Mouse (Mus musculus) bone marrow, adult 2 months (tissue): ENCODE results near the gene Pdzd8. TPM values are rescaled to one million over a fixed set of nuclear protein-coding genes. Genes with fewer than 3 reads are reported as not detected.

Source experiments
- H3K27ac ChIP-seq: fragments of 200-500 bp; 2 replicates; pipeline ENCODE4 v1.5.1; 2012; ENCODE audit warnings: low read depth, mild to moderate bottlenecking, control low read depth, inconsistent platforms, low read length; ENCODE audit not compliant: control insufficient read depth, poor library complexity, insufficient read depth
- H3K4me1 ChIP-seq: fragments of 200-500 bp; 2 replicates; pipeline ENCODE4 v1.6.1; 2011; ENCODE audit warnings: low read length; ENCODE audit not compliant: control insufficient read depth, insufficient read depth
- H3K4me3 ChIP-seq: fragments of 200-500 bp; replicated peaks from 2 replicates; pipeline ENCODE3; 2011; ENCODE audit warnings: mild to moderate bottlenecking, low read depth, low read length, control low read depth; ENCODE audit not compliant: control insufficient read depth
- CTCF ChIP-seq: fragments of 200-500 bp; IDR thresholded peaks from 2 replicates; pipeline ENCODE4 v1.5.1; 2011; ENCODE audit warnings: low read length, control low read depth; ENCODE audit not compliant: control insufficient read depth, insufficient read depth
- POLR2A ChIP-seq: fragments of 200-500 bp; IDR thresholded peaks from 2 replicates; pipeline ENCODE4 v1.6.1; 2011; ENCODE audit warnings: low read depth, mild to moderate bottlenecking, control low read depth, low read length, borderline replicate concordance; ENCODE audit not compliant: control insufficient read depth
- WGBS: fragments of 180-500 bp; shearing (Covaris S2); methylation state at CpG from one replicate; pipeline ENCODE4 v1.1.7; 2018; 5-methylcytosine and 5-hydroxymethylcytosine counted together
- polyA plus RNA-seq: library from polyadenylated mRNA; stranded (reverse); fragments of >200 nt; gene quantifications from 2 replicates; pipeline ENCODE4 v1.2.4, GENCODE M21; 2011; ENCODE audit warnings: low replicate concordance; ENCODE audit not compliant: missing spikeins, insufficient read depth, insufficient read length

Gene Pdzd8
- polyA plus RNA-seq, 1 experiment, result 13.6 TPM

DNA sequence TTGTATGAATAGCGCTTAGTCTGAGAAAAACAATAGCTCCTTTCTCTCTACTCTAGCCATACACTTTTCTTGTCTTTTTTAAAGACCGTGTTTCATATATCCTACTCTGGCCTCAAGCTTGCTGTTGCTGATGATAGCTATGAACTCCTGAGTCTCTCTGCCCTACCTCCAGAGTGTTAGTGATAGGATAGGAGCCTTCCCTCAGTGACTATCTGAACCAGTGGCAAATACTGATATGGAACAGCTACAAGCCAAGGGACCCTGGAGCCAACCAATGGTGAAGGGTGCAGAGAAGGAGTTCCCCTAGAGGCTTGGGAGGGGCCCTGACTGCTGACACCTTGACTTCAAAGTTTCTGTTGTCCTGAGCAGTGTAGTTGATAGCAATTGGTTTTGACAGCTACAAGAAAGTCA lies 14.9 kb upstream of the Pdzd8 start:
- Histone ChIP-seq H3K4me1 (peaks cover 6% of the 10 kb centered on the region), H3K27ac (peak overlapping the region; percentile 60; the same call in 1 of the 2 replicates), H3K4me3 (no peak overlapping the region)
- TF ChIP-seq CTCF (no peak), POLR2A (no peak)
- WGBS, result 71% methylated on average over 2 of the region's 2 CpGs

DNA sequence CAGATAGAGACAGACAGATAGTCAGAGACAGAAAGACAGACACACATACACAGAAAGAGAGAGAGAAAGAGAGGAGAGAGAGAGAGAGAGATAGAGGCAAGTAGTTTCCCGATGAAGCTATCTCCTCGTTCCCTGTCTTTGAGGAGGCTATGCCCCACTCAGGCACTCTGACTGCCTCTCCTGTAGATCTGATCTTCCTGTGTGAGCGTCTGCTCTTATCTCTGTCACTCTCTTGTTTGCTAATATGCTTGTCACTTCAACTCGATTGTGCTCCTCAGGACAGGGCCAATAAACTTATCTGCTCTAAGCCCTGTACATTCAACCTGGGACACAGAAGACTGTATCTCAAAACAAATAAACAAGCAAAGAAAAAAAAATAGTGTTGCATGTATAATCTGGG lies 13.6 kb upstream of the Pdzd8 start:
- no peak for TF ChIP-seq POLR2A
- TF ChIP-seq CTCF, result no peak
- 50% methylated on average over 4 of the region's 4 CpGs for WGBS
- Histone ChIP-seq H3K4me1 (peaks cover 7% of the 10 kb centered on the region), H3K27ac (no peak overlapping the region), H3K4me3 (no peak overlapping the region)

- peaks cover 4% of the 10 kb centered on the region for H3K4me1 ChIP-seq
- no peak overlapping the region for H3K4me3 ChIP-seq
- TF ChIP-seq POLR2A (no peak), CTCF (no peak)
- 58% methylated on average over 4 of the region's 4 CpGs for WGBS
- no peak overlapping the region for H3K27ac ChIP-seq
These were observed 12.3 kb upstream of the Pdzd8 start for GRCm38 (mm10) chr19:59357878-59358277.

- no peak overlapping the region for H3K4me3 ChIP-seq
- H3K4me1 ChIP-seq, result peaks cover 4% of the 10 kb centered on the region
- TF ChIP-seq POLR2A (no peak), CTCF (no peak)
- WGBS, result 63% methylated on average over 14 of the region's 14 CpGs
- H3K27ac ChIP-seq, result peak overlapping the region; percentile 54
These were observed 11.4 kb upstream of the Pdzd8 start for GRCm38 (mm10) chr19:59356843-59357595.

DNA sequence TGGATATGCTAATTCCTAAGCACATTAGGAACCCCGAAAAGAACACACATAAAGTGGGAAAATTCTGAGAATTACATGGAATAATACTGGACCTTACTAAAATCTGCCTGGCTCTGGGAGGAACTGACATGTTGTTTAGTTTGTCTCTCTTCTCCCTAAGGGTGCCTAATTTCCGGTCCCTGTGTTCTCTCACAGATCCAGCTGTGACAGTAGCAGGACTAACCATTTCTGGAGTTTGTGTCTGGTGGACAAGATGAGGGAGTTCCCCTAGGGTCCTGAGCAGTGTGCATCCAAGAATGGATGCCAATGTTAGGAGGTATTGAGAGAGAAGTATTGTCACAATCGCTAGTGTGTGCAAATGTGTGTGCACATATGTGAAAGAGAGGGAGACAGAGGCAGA lies 10.8 kb upstream of the Pdzd8 start:
- peak overlapping the region; percentile 54; the same call in 1 of the 2 replicates for H3K27ac ChIP-seq
- H3K4me3 ChIP-seq, result no peak overlapping the region
- peaks cover 4% of the 10 kb centered on the region for H3K4me1 ChIP-seq
- TF ChIP-seq POLR2A (no peak), CTCF (no peak)
- WGBS, result 84% methylated on average over 3 of the region's 3 CpGs

GRCm38 (mm10) chr19:59354906-59355305 lies 9.3 kb upstream of the Pdzd8 start:
- 60% methylated on average over 2 of the region's 2 CpGs for WGBS
- no peak overlapping the region for H3K27ac ChIP-seq
- TF ChIP-seq CTCF, result no peak
- TF ChIP-seq POLR2A, result no peak

GRCm38 (mm10) chr19:59352760-59353159 lies 7.2 kb upstream of the Pdzd8 start:
- WGBS, result 43% methylated on average over 3 of the region's 3 CpGs
- Histone ChIP-seq H3K27ac (no peak overlapping the region; the same call in 1 of the 2 replicates), H3K4me1 (peaks cover 1% of the 10 kb centered on the region), H3K4me3 (no peak overlapping the region)
- TF ChIP-seq CTCF, result no peak
- no peak for TF ChIP-seq POLR2A

More at GRCm38 (mm10) chr19:59354906-59355305, 9.3 kb upstream of the Pdzd8 start:
- Histone ChIP-seq H3K4me1 (peaks cover 3% of the 10 kb centered on the region), H3K4me3 (no peak overlapping the region)

GRCm38 (mm10) chr19:59351151-59351889 lies 5.7 kb upstream of the Pdzd8 start:
- 65% methylated on average over 15 of the region's 15 CpGs for WGBS
- no peak overlapping the region for H3K4me3 ChIP-seq
- peak overlapping the region; percentile 52 for H3K27ac ChIP-seq
- TF ChIP-seq POLR2A, result no peak
- no peak for TF ChIP-seq CTCF
- H3K4me1 ChIP-seq, result peaks cover 3% of the 10 kb centered on the region
